Mouse (Mus musculus) cerebellum, adult 8-10 months (tissue): Measurements from ENCODE around the gene Aldh1l1.

ENCODE experiments used
- DNase-seq: peaks from one replicate; pipeline ENCODE4 v3.0.0; 2022

The Aldh1l1 gene

DNA sequence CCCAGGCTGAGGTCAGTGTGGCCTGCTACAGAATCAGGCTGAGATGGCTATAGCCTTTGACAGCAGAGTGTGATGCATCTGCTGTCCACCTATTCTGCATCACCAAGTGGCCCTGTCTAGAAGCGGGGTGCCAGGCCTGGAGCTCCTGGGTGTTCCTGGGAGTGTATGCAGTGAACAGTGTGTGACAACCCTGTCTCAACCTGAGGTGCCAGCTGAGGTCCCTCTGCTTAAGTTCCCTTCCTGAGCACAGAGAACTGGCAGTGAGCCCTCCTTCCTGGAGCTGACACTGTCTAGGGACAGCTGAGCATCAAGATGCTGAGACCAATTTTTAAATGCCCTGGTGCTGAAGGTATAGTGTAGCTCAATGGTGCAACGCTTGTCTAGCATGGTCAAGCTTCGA is 13.5 kb upstream of the Aldh1l1 start:
- no peak for DNase-seq

DNA sequence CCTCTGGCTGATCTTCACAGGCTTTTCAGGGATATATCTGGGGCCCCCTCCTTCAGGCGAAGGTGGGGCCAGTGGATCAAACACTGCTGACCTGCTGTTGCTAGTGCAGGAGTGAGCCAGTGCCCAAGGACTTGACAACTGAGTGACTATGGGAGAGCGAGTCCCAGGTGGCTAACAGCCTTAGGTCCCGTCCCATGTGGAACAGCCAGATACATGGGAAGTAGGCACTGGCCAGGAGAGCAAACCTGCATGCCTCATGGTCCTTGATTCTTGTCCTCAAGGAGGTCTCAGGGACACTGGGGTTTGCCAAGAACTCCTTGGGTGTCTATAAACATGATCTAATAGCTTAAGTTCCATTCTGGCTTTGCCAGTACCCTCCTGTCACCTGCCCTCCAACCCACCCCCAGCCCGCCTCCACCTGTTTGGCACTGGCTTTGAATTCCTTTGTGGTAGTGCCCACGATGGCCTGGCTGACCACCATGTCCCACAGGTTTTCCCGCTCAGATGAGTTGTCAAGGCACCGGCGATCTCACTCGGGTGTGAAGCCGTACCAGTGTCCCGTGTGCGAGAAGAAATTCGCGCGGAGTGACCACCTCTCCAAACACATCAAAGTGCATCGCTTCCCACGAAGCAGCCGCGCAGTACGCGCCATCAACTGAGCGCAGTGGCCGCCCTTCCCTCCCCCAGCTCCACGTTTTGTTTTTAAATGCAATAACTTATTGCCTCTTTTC is 12.4 kb upstream of the Aldh1l1 start:
- no peak for DNase-seq

DNA sequence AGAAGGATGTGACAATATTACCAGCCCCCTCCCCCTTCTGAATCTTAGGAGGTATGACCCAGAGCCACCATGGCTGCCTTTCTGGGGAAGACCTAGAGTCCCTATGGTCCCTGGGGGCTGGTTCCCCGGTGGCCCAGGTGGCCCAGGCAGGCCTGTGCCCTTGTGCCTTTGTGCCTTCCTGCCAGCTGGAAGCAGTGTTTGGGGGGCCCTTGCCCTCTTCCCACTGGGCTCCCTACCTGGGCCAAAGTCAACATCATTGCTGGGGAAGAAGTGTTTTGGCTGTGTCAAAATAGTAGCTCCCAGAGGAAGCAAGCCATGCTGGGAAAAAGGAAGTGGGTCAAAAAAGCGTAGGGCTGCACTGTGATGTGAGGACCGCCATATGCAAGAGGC is 11.9 kb upstream of the Aldh1l1 start:
- no peak for DNase-seq

DNA sequence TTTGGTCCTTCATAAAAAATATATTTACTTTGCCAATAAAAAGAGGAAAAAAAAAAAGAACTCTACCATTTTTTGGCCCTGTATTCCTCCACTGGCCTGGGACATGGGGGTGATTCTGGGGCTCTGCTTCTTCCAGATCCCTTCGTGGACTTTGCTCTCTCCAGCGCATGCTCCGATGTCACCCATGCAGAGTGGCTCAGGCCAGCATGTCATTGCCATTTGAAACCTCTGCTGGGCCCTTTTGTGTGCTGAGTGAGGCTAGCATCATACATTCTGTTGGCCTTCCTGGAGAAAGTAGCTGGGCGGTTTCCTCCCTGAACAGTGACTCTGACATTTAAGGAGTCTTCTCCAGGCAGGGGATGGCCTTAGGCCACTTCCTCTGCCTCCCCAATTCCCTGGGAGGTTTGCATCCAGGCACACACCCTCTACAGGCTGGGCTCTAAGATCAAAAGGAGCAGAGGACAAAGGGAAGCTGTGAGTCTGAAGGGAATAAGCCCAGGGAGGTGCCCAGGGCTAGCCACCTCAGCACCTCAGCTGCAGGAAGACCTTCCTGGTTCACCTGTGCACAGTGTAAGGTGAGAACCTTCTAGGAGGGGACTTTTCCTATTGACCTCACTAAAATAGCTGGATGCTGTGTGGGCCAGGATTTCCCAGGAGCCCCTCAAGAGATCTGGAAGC is 10.9 kb upstream of the Aldh1l1 start:
- no peak for DNase-seq

DNA sequence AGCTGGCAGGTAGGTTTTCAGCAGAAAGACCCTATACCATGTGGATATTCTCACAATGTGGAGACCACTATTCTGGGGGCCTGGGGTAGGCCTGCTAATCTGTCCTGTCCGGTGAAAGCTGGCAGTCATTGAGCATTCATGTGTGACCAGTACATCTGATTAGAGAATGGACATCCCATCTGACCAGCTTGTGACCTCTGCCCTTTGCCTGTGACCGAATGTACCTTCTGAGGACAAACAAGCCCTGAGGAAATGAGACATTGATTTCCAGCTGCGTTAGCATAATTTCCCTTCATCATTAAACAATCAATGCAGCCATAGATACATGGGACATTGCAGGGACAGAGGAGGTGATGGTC is 10.4 kb upstream of the Aldh1l1 start:
- no peak for DNase-seq

DNA sequence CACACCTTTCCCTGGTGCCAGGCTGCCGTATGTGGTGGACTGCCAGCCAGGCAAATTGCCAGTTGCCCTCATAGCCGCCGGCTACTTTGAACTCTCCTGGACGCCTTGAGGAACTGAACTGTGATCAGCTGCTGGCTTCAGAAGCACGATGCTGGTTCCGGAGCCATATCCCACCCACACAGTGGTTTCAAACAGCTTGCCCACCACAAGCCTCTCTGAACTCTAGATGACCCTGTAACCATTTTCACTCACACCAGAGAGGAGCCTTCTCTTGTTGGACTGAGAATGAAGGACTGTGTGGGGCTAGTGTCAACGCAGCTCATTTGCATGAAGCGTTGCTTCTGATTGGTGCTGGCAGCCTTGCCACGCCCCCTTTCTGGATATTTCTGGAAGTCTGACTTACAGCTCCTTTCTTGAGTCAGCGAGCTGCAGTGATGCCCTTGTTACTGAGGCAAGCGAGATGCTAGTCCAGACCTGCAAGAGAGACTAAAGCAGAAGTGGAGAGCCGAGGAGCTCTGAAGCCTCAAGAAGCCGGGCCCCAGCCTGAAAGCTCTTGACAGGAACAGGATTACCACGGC is 9.2 kb upstream of the Aldh1l1 start:
- peak; percentile 39 for DNase-seq

DNA sequence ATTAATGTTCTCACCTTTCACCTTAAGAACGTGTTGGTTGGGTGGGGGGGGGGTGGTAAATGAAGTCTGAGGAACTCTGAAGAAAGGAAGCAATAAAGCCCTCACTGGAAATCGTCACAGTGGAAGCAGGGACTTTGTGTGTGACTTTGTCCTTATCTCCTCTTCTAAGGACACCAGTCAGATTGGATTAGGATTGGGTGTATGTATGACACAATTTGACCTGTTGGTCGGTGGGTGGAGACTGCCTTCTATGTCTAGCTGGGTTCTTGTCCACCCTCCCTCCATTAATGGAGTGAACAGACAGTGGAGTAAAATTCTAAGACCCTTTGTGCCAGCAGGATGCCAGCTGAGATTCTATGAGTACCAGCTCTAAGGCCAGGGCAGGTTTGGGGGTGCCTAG is 2.0 kb upstream of the Aldh1l1 start:
- no peak for DNase-seq

DNA sequence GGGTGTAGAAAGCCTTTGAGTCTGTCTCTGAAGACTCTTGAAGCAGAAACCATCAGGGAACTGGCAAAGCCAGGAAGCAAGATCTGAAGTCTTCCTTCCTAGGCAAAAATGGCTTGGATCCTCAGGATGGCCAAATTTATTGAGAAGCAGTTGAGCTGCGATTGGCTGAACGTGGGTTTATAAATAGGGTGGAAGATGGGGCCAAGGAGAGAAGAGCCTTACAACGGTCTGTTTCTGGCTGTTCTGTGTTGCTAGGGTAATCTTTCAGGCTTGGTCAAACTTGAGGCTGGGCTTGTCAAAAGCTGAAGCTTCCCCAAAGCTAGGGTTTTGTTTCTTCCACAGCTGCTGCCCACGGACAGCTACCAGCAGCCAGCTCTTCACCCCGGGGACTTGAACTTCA is 1.4 kb upstream of the Aldh1l1 start:
- DNase-seq = no peak

DNA sequence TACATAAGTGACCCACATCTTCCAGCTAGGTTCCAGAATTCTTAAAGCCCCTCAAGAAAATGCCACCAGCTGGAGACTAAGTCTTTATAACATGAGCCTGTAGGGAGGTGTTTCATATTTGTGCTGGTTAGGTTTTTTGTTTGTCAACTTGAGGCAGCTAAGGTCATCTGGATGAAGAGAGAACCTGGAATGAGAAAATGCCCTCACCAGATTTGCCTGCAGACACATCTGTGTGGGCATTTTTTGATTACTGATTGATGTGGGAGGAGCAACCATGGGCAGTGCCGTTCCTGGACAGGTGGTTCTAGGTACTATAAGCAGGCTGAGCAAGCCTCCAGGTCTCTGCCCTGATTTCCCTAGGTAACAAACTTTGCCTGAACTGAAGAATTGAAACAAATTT is 1.3 kb downstream of the Aldh1l1 start:
- no peak for DNase-seq

DNA sequence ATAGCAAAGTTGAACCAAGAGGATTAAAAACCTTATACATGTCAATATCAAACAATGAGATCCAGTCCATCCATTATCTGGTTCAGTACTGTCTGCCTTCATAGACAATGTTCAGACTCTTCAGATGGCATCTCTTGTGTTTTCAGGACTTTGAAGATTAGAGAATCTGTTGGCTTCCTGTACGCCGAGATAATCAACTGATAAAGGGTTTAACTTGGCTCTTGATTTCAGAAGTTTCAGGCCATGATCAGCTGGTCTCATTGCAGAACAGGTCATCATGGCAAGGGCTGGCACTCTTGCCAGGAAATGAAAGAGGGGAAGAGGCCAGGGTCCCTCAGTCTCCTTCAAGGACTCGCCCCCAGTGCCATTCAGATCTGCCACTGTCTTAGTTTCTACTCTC is 3.3 kb downstream of the Aldh1l1 start:
- no peak for DNase-seq

DNA sequence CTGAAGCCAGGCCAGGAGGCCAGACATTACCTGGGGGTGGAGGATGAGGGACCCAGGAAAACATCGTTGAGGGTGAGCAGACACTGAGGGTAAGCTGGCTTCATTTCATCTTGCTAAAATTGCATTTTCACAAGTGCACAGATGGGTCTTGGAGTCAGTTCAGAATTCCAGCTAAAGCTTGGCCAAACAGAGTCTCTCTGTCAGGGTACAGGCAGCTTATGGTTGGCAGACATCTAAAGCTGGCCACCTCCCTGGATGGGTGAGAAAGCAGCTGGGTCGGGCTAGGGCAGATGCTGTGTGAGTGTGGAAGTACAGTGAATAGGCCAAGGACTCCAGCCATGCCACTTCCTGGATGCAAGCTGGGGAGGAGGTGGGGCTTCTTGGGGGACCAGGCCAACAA is 4.7 kb downstream of the Aldh1l1 start:
- no peak for DNase-seq

DNA sequence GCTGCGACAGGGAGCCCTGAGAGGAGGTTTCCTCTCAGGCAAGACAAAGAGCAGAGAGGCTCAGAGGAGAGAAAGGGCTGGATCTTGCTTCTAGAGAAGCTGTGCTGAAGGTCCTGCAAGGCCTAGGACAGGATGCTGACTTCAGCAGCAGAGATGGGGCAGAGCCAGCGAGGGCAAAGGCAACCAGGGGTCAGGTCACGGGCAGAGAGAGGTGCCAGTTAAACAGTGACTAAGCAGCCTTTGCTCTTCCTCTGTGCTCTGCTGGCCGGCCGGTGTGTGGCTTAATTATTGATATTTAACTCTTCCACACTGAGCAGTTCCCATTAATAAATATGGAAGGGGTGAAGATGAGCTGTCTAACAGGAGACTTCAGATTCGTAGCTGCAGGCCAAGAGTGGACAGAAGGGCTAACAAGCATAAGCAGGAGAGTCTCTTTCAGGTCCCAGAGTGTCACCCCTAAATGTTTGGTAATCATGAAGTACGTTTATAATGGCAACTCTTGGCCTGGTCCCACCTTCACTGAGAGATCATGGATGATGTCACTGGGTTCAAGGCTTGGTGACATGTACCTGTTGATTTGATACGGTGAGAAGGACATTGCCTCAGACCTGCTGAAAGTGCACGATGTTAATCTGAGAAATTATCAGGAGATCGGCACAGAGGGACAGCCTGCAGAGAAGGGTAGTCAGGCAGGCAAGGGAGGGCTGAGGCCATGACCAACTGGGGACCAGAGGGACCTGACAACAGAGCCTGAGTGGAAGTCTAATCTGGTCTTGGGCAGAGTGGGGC is 5.9 kb downstream of the Aldh1l1 start:
- DNase-seq = no peak

DNA sequence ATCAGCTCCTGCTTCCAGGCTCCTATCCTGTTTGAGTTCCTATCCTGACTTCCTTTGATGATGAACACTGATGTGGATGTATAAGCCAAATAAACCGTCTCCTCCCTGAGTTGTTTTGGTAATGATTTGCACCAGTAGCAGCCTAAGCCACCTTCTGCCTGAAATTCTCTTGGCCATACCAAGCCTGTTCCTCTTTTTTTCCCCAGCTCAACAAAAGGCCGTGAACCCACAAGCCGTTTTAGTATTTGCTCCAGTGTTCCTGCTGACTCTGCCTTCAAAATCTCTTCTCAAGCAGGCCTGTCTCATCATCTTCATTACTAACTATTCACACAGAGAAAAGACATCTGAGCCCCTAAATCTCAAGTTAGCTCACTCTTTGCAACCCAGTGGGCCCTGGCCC is 7.9 kb downstream of the Aldh1l1 start:
- no peak for DNase-seq

DNA sequence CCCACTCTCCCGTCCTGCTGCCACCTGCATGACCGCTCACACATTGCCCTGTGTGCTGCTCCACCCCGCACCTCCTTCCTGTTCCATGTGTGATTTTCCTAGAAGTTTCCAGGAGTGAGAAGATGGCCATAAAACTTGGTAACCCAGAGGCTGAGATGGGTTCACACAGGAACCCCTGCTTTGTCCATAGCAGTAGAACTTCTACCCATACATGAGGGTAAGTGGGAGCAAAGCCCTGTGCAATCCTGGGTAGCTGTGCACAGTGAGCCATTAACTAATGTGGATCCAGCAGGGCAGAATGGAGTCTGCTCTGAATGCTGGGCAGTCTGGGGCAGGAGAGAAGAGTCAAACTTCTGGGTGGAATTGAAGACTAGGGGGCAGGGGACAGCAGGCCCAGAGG is 8.3 kb downstream of the Aldh1l1 start:
- DNase-seq = no peak

DNA sequence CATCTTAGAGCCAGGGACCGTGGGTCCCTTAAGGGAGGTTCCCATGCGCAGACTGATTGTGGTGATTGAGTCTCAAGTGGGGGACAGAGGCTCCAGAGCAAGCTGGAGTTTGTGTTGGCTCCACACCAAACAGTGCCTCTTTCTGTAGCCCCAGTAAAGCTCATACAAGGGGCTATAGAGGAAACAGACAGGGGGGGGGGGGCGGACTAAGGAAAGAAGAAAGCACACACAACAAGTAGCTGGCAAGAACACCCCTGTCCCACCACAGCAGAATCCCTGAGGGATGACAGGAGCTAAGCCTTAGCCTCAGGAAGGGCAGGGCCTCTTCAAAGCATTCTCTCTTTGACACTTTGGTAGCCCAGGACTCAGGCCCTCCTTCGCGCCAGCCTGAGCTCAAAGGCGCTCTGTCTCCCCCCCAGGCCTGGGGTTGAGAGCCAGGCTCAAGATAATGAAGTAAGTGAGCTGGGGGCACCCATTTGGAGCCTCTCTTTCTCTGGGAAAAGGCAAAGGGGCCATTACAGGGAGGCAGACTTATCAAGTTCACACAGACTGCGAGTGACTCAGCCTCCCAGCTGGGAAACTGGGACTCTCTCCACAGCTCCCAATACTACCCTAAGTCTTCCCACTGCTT is 9.2 kb downstream of the Aldh1l1 start:
- no peak for DNase-seq

DNA sequence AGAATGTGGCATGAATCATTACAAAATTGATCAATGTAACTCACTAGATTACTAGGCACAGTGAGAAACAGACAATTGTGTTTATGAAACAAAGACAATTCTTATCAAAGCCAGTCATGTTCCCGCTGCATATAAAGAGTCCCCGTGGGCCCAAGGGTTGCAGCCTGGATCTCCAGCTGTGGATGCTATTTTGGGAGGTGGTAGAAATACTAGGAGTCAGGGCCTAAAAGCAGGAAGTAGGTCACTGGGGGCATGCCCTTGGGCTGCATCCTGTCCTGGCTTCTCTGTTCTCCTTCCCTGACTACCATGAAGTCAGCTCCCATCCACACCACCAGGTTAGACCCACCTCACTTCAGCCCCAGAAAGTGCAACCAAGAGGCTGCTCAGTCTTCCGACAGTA is 10.0 kb downstream of the Aldh1l1 start:
- DNase-seq = no peak

DNA sequence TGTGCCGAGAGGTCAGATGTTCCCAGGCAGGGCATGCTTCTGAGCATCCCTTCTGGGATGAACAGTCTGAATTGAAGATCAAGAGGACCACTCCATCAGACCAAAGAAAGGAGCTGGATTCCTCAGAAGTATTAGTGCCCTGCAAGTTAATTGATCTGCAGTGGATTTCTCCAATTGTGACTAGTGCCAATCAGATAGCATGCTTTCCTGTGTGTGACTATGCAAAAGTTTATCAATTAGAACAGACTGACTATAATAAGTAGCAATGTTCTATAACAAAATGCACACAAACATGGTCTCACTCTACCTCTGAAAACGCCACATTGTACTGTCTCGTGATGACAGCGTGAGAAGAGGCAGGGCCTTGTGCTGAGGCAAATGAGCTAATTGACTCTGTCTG is 13.3 kb downstream of the Aldh1l1 start:
- DNase-seq = no peak

DNA sequence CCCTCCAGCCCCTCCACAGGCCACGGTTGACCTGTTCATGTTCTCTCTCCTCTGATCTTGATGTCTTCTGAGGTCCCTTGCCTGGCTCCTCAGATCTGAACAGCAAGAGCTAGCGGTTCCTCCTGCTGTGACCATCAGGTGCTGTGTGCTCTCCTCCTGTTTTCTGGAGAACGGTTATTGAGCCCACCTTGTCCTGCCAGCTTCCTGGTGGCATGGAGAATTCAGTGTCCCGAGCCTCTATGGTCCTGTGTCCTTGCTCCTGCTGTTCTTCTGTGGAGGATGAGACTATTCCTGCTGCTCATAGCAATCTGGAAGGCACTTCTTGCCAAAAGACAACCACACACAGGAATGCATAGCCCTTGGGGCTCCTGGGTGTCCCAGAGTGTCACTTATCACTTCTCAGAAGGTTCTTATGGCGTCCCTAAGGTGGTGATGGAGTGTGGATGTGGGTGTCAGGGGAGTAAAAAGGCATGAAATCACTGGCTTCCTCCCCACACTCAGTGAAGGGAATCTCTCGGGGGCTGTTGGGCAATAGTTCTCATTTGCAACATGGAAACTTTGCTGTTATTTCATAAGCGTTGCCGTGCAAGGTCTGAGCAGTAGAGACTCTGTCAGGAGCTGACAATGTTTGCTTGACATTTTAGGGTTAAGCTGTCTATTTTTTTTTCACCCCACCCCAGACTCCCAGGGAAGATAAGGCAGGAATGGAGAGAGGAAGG is 15.2 kb downstream of the Aldh1l1 start:
- DNase-seq = no peak

DNA sequence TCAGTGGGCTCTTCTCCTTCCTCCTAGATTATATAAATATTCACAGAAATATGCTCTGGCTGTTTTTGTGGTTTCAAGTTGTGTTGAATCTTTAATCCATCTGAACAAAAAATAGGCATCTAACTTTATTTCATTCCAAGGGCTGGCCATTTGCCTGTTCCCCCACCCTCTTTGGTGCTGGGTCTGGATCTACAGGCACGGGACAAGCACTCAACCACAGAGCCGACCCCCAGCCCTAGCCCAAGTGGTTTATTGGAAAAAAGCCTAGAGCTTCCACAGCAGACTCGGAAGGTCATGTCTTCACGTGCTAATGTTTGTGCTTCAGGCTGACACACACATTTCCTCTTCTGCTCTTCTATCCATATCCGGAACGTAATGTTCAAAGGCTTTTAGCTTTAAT is 19.7 kb downstream of the Aldh1l1 start:
- DNase-seq = no peak

DNA sequence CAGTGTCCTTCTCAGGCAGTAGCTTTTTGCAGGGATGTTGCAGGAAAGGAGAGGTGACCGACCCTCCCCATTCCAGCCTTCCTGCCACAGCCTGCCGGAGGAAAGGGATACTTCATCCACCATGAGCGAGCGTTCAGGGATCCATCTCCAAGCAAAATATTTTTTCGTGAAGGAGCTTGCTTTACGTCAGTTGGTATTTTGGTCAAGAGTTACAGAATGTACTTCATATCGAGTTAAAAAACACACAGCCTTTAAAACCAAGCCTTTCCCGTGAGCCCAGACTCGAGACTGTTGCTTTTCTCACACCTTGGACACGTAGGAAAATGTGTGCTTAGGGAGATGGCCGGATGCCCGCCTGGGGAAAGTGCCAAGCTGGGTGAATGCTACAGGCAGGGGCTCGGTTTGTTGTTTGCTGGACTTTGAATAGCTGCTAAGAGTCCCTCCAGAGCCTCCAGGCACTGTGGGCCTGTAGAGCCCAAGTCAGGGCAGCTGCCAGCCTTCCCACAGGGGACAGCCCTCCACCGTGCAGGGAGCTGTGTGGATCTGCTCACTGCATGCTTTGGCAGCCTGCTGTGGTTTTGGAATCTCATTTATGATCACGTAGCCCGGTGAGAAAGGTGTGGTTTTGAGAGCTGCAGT is 20.6 kb downstream of the Aldh1l1 start:
- DNase-seq = peak; percentile 83

DNA sequence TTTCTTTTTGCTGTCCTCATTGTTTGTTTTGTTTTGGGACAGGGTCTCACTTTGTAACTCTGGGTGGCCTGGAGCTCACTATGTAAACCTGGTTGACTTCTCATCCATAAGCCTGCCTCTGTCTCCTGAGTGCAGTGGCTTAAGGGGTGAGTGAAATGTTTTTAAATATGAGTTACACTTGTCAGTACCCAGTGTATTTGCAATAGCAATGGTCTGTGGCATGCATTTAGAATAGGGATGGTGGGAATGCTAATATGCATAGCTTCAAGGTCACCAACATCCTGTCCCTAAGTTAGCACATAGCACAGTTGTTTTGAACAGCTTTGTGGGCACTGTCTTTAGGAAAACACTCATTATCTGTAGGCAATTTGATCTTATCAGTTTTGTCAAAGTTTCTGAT is 21.2 kb downstream of the Aldh1l1 start:
- DNase-seq = no peak

DNA sequence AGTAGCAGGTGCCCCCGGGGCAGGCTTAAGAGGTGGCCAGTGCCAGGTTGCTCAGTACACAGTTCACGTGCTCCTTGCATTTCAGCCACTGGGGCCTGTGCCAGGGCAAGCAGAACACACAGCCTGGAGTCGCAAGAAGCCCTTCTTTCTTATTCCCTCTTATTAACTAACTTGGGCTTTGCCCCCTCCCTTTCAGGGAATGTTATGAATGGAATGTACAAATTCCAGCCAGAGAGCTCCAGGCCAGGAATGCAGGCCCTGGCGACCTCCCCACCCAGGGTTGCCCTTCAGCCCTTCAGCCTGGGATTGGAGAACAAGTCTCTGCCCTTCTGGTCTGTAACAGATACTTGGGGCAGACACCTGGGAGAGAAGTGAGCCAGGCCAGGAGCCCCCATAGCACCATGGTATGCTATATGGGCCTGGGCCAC is 22.0 kb downstream of the Aldh1l1 start:
- no peak for DNase-seq
